In genomic region chr4:130801624-130802329, GRCm38 (mm10) we compare ENCODE assay signal across 7 mouse cellular contexts. TPM values are rescaled to one million over a fixed set of nuclear protein-coding genes. Genes with fewer than 3 reads are reported as not detected.
DNase-seq lines count a peak whose midpoint lies in the region; ATAC-seq and TF ChIP-seq lines count a peak whose summit lies in the region.

No protein-coding gene starts in this region.

- H3K36me3 ChIP-seq in spleen, adult 2 months (ENCODE audit: control insufficient read depth, insufficient read depth, low read length) = no peaks in the 10 kb centered on the region
- no peaks in the 10 kb centered on the region for H3K36me3 ChIP-seq in forebrain, embryonic 12.5 days (replicated peaks)
- no peaks in the 10 kb centered on the region for H3K36me3 ChIP-seq in hindbrain, postnatal 0 days (ENCODE audit: insufficient read depth, low read length)
- no peaks in the 10 kb centered on the region for H3K36me3 ChIP-seq in stomach, embryonic 15.5 days

- H3K27me3 ChIP-seq in spleen, adult 2 months (ENCODE audit: control insufficient read depth, insufficient read depth, low read length) = no peaks in the 10 kb centered on the region
- peaks cover 5% of the 10 kb centered on the region; the same call in 1 of the 2 replicates for H3K27me3 ChIP-seq in forebrain, embryonic 12.5 days
- no peaks in the 10 kb centered on the region for H3K27me3 ChIP-seq in hindbrain, postnatal 0 days (ENCODE audit: insufficient read depth, low read length)
- H3K27me3 ChIP-seq in stomach, embryonic 15.5 days (replicated peaks) = no peaks in the 10 kb centered on the region

- H3K4me3 ChIP-seq in spleen, adult 2 months (ENCODE audit: extremely low read depth, insufficient read depth, insufficient read length) = peak overlapping the region; percentile 24; the same call in 1 of the 2 replicates
- H3K4me3 ChIP-seq in forebrain, embryonic 12.5 days (replicated peaks) = no peak overlapping the region
- no peak overlapping the region for H3K4me3 ChIP-seq in hindbrain, postnatal 0 days (ENCODE audit: low read length)
- no peak overlapping the region for H3K4me3 ChIP-seq in stomach, embryonic 15.5 days (replicated peaks)

- H3K9ac ChIP-seq in forebrain, embryonic 12.5 days = peak overlapping the region; percentile 33; the same call in 1 of the 2 replicates
- H3K9ac ChIP-seq in hindbrain, postnatal 0 days (replicated peaks; ENCODE audit: low read length) = no peak overlapping the region
- H3K9ac ChIP-seq in stomach, embryonic 15.5 days = no peak overlapping the region

- H3K27ac ChIP-seq in spleen, adult 2 months (ENCODE audit: insufficient read depth, low read length) = peak overlapping the region; percentile 64
- peak overlapping the region; percentile 36; the same call in 1 of the 2 replicates for H3K27ac ChIP-seq in forebrain, embryonic 12.5 days
- H3K27ac ChIP-seq in hindbrain, postnatal 0 days = peak overlapping the region; percentile 41
- peak overlapping the region; percentile 52; the same call in 1 of the 2 replicates for H3K27ac ChIP-seq in stomach, embryonic 15.5 days

- 57% methylated on average over 10 of the region's 10 CpGs for WGBS in spleen, adult 2 months
- 54% methylated on average over 10 of the region's 10 CpGs for WGBS in forebrain, embryonic 12.5 days
- 49% methylated on average over 10 of the region's 10 CpGs for WGBS in hindbrain, postnatal 0 days
- 54% methylated on average over 10 of the region's 10 CpGs for WGBS in stomach, embryonic 15.5 days

- no peak for TF ChIP-seq POLR2A in spleen, adult 2 months (IDR thresholded peaks at IDR 0.05; ENCODE audit: low read depth, low read length)

- DNase-seq in spleen, adult 2 months (ENCODE audit: low read depth in 1 of 2, low spot score in 2 of 2) = peak in 1 of 2 experiments; percentile 53
- no peak for DNase-seq in spleen, postnatal 10 days (ENCODE audit: low spot score in 2 of 2)
- peak; percentile 69 for DNase-seq in hindbrain, postnatal 0 days (ENCODE audit: low spot score)
- no peak for DNase-seq in thymus, postnatal 14 days
- DNase-seq in right cerebral cortex, postnatal 14 days = no peak

- peaks cover 12% of the 10 kb centered on the region; the same call in 1 of the 2 replicates for H3K4me1 ChIP-seq in spleen, adult 2 months (ENCODE audit: control insufficient read depth, insufficient read depth, insufficient read length)
- H3K4me1 ChIP-seq in forebrain, embryonic 12.5 days = peaks cover 81% of the 10 kb centered on the region
- H3K4me1 ChIP-seq in hindbrain, postnatal 0 days (ENCODE audit: insufficient read depth, low read length) = peaks cover 63% of the 10 kb centered on the region
- peaks cover 56% of the 10 kb centered on the region for H3K4me1 ChIP-seq in stomach, embryonic 15.5 days

- peak; percentile 41; the same call in 1 of the 2 replicates for ATAC-seq in forebrain, embryonic 12.5 days (ENCODE audit: low FRiP score)
- ATAC-seq in hindbrain, postnatal 0 days = no peak
- ATAC-seq in stomach, embryonic 15.5 days (ENCODE audit: insufficient read depth, low FRiP score, low read depth) = peak; percentile 32; the same call in 1 of the 2 replicates

- H3K9me3 ChIP-seq in forebrain, embryonic 12.5 days = no peaks in the 10 kb centered on the region
- H3K9me3 ChIP-seq in hindbrain, postnatal 0 days (ENCODE audit: low read length) = no peaks in the 10 kb centered on the region
- no peaks in the 10 kb centered on the region for H3K9me3 ChIP-seq in stomach, embryonic 15.5 days

- peak overlapping the region; percentile 6; the same call in 1 of the 2 replicates for H3K4me2 ChIP-seq in forebrain, embryonic 12.5 days
- H3K4me2 ChIP-seq in hindbrain, postnatal 0 days (ENCODE audit: low read depth, low read length) = 0 out of 2 replicates have a peak overlapping the region, but pooled peaks have one; percentile 19
- H3K4me2 ChIP-seq in stomach, embryonic 15.5 days = peak overlapping the region; percentile 19

- no peak for TF ChIP-seq CTCF in spleen, adult 2 months (IDR thresholded peaks at IDR 0.05; ENCODE audit: extremely low read depth, insufficient read depth, insufficient read length, insufficient replicate concordance)
- no peak; the same call in 1 of the 2 replicates for TF ChIP-seq CTCF in hindbrain, postnatal 0 days (IDR thresholded peaks at IDR 0.05; ENCODE audit: low read depth)

RNA-seq across cellular contexts. Expression of gene Sdc3, which starts 9.4 kb away (rescaled TPM):
- polyA plus RNA-seq in spleen, adult 2 months (2012; rRNA removed) = 110 and 140 TPM in 2 replicates
- 37.4 and 44.3 TPM in 2 replicates for polyA plus RNA-seq in forebrain, embryonic 12.5 days (2016; fragmentation: Nextera tagmentation; extraction: Ambion mirVana)
- total RNA-seq in hindbrain, postnatal 0 days (2014; rRNA removed) = 587 and 649 TPM in 2 replicates
- 150 and 180 TPM in 2 replicates for polyA plus RNA-seq in hindbrain, postnatal 0 days (2015; fragmentation: Nextera tagmentation; extraction: Ambion mirVana)
- 24.4 and 26.3 TPM in 2 replicates for polyA plus RNA-seq in stomach, embryonic 15.5 days (2015; fragmentation: Nextera tagmentation; extraction: Ambion mirVana)
